Mouse (Mus musculus): ENCODE results near the gene Rfxap. TPM values are rescaled to one million over a fixed set of nuclear protein-coding genes. Genes with fewer than 3 reads are reported as not detected.
"Not testable (repeated sequence)": the region's sequence is repeated elsewhere in the genome, so short reads cannot be mapped to it uniquely, and the experiment has no call there.

Gene Rfxap
- polyA plus RNA-seq, 1 experiment from 2014 or later, result 45.4 TPM

DNA sequence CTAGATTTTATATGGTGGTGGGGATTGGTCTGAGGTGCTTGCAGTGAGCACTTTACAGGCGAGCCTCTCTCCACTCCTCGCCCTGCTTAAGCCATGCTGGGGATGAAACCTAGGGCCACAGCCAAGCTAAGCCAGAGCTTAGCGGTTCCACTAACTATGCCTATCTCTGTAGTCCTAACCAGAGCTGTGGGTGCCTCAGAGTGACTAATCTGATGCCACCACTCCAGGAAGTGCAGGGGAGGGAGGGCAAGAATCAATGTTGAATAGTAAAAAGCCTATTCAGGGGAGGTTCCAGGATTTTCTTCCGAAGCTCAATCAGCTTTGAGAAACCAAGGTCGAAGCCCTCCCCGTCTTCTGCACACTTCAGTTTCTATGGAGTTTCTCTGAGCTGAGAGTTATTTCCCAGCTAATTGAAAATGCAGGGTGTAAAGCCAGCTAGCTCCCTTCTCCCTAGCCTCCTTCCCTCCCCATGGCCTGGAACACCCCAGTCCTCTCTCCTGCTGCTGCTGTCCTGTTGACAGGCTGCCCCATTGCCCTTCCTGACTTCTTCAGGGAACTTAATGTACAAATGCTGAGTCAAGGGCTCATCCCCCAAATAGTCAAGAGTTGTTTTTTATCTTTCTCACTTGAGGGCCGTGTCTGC lies 31.5 kb downstream of the Rfxap start:
- Histone ChIP-seq H3K9me3 (ENCODE audit: control insufficient read depth, low read length) (0 out of 2 replicates have a peak, but pooled peaks cover 4% of the 10 kb centered on the region), H3K36me3 (ENCODE audit: control insufficient read depth, insufficient read depth, low read length) (no peaks in the 10 kb centered on the region), H3K4me3 (replicated peaks; ENCODE audit: low read depth, low read length) (no peak overlapping the region), H3K27ac (replicated peaks; ENCODE audit: low read depth, low read length) (no peak overlapping the region), H3K9ac (replicated peaks; ENCODE audit: low read length) (no peak overlapping the region), H3K4me2 (ENCODE audit: low read length) (no peak overlapping the region), H3K27me3 (ENCODE audit: control insufficient read depth, insufficient read depth, low read length) (no peaks in the 10 kb centered on the region), H3K4me1 (ENCODE audit: control insufficient read depth, insufficient read depth, low read length) (no peaks in the 10 kb centered on the region)
- no peak for DNase-seq
- WGBS, result 63% methylated on average over 7 of the region's 7 CpGs
- ATAC-seq (ENCODE audit: low FRiP score, low TSS enrichment), result no peak

DNA sequence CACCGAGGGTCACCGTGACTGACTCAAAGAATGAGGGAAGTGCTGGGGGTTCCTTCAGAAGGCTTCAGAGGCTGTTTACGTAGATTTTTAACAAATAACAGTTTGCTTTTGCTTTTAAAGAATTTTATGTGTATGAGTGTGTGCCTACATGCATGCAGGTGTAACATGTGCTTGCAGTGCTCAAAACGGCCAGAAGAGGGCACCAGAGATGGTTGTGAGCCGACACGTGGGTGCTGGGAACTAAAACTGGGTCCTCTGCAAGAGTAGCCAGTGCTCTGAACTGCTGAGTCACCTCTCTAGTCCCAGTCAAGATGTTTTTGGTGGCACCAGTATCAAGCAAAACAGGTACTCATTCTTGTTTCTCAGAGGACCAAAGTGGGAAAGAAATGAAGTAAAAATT lies 34.0 kb downstream of the Rfxap start:
- ATAC-seq (ENCODE audit: low FRiP score, low TSS enrichment), result no peak
- Histone ChIP-seq H3K27ac (replicated peaks; ENCODE audit: low read depth, low read length) (no peak overlapping the region), H3K9me3 (ENCODE audit: control insufficient read depth, low read length) (0 out of 2 replicates have a peak, but pooled peaks cover 4% of the 10 kb centered on the region), H3K4me2 (ENCODE audit: low read length) (no peak overlapping the region), H3K4me3 (replicated peaks; ENCODE audit: low read depth, low read length) (no peak overlapping the region), H3K9ac (replicated peaks; ENCODE audit: low read length) (no peak overlapping the region), H3K36me3 (ENCODE audit: control insufficient read depth, insufficient read depth, low read length) (no peaks in the 10 kb centered on the region), H3K4me1 (ENCODE audit: control insufficient read depth, insufficient read depth, low read length) (no peaks in the 10 kb centered on the region), H3K27me3 (ENCODE audit: control insufficient read depth, insufficient read depth, low read length) (no peaks in the 10 kb centered on the region)
- no peak for DNase-seq
- WGBS, result 86% methylated on average over 6 of the region's 6 CpGs

DNA sequence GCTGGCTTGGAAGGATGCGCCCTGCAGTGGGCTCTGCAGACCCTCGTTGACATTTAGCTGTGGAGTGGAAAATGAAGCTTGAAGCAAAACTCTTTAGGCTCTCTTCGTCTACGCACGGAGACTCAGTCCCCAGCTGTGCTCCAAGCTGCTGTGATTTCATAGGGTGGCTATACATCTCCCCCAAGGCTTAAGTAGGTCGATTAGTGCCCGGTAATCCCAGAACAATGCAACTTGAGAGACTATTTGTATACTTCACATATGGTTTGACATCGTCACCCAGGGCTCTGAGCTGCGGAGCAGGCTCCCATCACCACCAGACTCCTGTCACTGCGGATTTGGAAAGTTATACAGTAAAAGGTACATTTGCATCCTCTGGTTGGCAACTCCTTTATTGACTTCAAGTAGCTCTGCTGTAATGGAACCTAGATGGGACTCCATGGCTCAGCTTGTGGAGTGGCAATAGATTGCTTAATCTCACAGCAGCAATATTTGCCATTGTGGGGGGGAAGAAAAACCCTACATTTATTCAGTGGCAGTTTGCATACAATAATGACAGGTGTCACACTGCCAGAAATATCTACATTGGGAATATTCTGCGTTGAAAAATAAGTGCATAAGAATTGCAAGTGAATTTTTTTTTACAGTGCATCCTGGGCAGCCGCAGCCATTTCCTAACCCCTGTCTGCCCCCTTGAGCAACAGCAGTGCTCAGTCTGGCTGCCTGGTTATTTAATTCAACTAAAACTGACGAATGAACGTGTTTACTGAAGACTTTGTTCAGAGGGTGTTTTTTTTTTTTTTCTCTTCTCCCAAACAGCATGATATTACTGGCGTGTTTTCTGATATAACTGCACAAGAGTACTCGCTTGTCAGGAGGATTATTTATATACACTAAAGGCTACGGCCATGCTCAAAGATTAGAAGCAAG lies 38.0 kb downstream of the Rfxap start:
- Histone ChIP-seq H3K4me3 (replicated peaks; ENCODE audit: low read depth, low read length) (no peak overlapping the region), H3K4me1 (ENCODE audit: control insufficient read depth, insufficient read depth, low read length) (no peaks in the 10 kb centered on the region), H3K27me3 (ENCODE audit: control insufficient read depth, insufficient read depth, low read length) (no peaks in the 10 kb centered on the region), H3K36me3 (ENCODE audit: control insufficient read depth, insufficient read depth, low read length) (no peaks in the 10 kb centered on the region), H3K9ac (replicated peaks; ENCODE audit: low read length) (no peak overlapping the region), H3K27ac (replicated peaks; ENCODE audit: low read depth, low read length) (no peak overlapping the region), H3K9me3 (ENCODE audit: control insufficient read depth, low read length) (0 out of 2 replicates have a peak, but pooled peaks cover 4% of the 10 kb centered on the region), H3K4me2 (ENCODE audit: low read length) (0 out of 2 replicates have a peak overlapping the region, but pooled peaks have one; percentile 8)
- DNase-seq (no peak), ATAC-seq (ENCODE audit: low FRiP score, low TSS enrichment) (no peak)
- WGBS, result 57% methylated on average over 17 of the region's 17 CpGs

DNA sequence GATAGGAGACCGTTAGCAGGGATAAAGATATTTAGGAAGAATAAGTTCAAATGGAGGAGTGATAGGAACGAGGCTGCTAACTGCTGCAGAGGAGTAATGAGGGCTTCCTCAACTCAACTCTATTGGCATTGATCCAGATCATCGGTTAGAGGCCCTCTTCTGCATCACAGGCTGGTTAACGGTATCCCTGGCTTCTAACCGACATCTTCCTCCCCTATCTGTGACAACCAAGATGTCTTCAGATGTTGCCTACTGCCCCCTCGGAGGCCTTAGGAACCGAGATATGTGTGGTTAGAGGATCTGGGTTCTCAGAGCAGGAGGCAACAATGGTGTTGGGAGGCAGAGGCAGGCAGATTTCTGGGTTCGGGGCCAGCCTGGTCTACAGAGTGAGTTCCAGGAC lies 39.0 kb downstream of the Rfxap start:
- Histone ChIP-seq H3K4me2 (ENCODE audit: low read length) (no peak overlapping the region), H3K27ac (replicated peaks; ENCODE audit: low read depth, low read length) (no peak overlapping the region), H3K36me3 (ENCODE audit: control insufficient read depth, insufficient read depth, low read length) (no peaks in the 10 kb centered on the region), H3K27me3 (ENCODE audit: control insufficient read depth, insufficient read depth, low read length) (no peaks in the 10 kb centered on the region), H3K9me3 (ENCODE audit: control insufficient read depth, low read length) (0 out of 2 replicates have a peak, but pooled peaks cover under 1% of the 10 kb centered on the region), H3K9ac (replicated peaks; ENCODE audit: low read length) (no peak overlapping the region), H3K4me1 (ENCODE audit: control insufficient read depth, insufficient read depth, low read length) (no peaks in the 10 kb centered on the region), H3K4me3 (replicated peaks; ENCODE audit: low read depth, low read length) (no peak overlapping the region)
- WGBS, result 94% methylated on average over 8 of the region's 8 CpGs
- DNase-seq (no peak), ATAC-seq (ENCODE audit: low FRiP score, low TSS enrichment) (no peak)

GRCm38 (mm10) chr3:54766811-54767210 lies 40.8 kb downstream of the Rfxap start:
- H3K36me3 ChIP-seq (ENCODE audit: control insufficient read depth, insufficient read depth, low read length), result no peaks in the 10 kb centered on the region
- H3K4me3 ChIP-seq (replicated peaks; ENCODE audit: low read depth, low read length), result no peak overlapping the region
- no peak overlapping the region for H3K27ac ChIP-seq (replicated peaks; ENCODE audit: low read depth, low read length)
- WGBS, result 88% methylated on average over 5 of the region's 5 CpGs
- H3K4me1 ChIP-seq (ENCODE audit: control insufficient read depth, insufficient read depth, low read length), result no peaks in the 10 kb centered on the region
- H3K4me2 ChIP-seq (ENCODE audit: low read length), result no peak overlapping the region
- DNase-seq (no peak), ATAC-seq (ENCODE audit: low FRiP score, low TSS enrichment) (no peak)
- H3K27me3 ChIP-seq (ENCODE audit: control insufficient read depth, insufficient read depth, low read length), result no peaks in the 10 kb centered on the region
- no peak overlapping the region for H3K9ac ChIP-seq (replicated peaks; ENCODE audit: low read length)
- H3K9me3 ChIP-seq (ENCODE audit: control insufficient read depth, low read length), result no peaks in the 10 kb centered on the region

DNA sequence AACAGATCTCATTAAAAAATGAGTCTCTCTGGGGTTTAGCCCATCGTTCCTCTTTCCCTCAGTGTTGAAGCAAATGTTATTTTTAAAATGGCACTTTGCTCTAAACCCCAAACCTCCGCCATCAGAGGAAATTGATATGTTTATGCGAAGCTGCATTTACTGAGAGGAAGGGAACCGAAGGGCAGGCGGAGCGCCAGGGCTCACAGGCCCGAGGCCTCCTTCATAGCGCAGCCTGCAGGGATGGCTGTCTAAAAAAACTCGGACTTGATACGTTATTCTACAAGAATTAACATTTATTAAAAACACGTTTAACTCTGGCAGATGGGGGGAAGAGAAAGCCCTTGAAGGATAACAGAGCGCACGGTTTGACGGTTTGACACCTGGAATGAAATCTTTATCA lies 41.6 kb downstream of the Rfxap start:
- no peak for DNase-seq
- H3K4me2 ChIP-seq (ENCODE audit: low read length), result no peak overlapping the region
- no peak overlapping the region for H3K9ac ChIP-seq (replicated peaks; ENCODE audit: low read length)
- no peaks in the 10 kb centered on the region for H3K4me1 ChIP-seq (ENCODE audit: control insufficient read depth, insufficient read depth, low read length)
- WGBS, result 79% methylated on average over 14 of the region's 14 CpGs
- no peaks in the 10 kb centered on the region for H3K36me3 ChIP-seq (ENCODE audit: control insufficient read depth, insufficient read depth, low read length)
- H3K9me3 ChIP-seq (ENCODE audit: control insufficient read depth, low read length), result no peaks in the 10 kb centered on the region
- no peaks in the 10 kb centered on the region for H3K27me3 ChIP-seq (ENCODE audit: control insufficient read depth, insufficient read depth, low read length)
- no peak overlapping the region for H3K27ac ChIP-seq (replicated peaks; ENCODE audit: low read depth, low read length)
- no peak overlapping the region for H3K4me3 ChIP-seq (replicated peaks; ENCODE audit: low read depth, low read length)
- ATAC-seq (ENCODE audit: low FRiP score, low TSS enrichment), result no peak

GRCm38 (mm10) chr3:54765521-54765920 lies 42.1 kb downstream of the Rfxap start:
- H3K9ac ChIP-seq (replicated peaks; ENCODE audit: low read length); DNase-seq; H3K4me2 ChIP-seq (ENCODE audit: low read length); H3K27ac ChIP-seq (replicated peaks; ENCODE audit: low read depth, low read length); H3K27me3 ChIP-seq (ENCODE audit: control insufficient read depth, insufficient read depth, low read length); ATAC-seq (ENCODE audit: low FRiP score, low TSS enrichment); H3K4me3 ChIP-seq (replicated peaks; ENCODE audit: low read depth, low read length); H3K9me3 ChIP-seq (ENCODE audit: control insufficient read depth, low read length); H3K36me3 ChIP-seq (ENCODE audit: control insufficient read depth, insufficient read depth, low read length); H3K4me1 ChIP-seq (ENCODE audit: control insufficient read depth, insufficient read depth, low read length): not testable (repeated sequence)
- WGBS, result 89% methylated on average over 6 of the region's 6 CpGs

DNA sequence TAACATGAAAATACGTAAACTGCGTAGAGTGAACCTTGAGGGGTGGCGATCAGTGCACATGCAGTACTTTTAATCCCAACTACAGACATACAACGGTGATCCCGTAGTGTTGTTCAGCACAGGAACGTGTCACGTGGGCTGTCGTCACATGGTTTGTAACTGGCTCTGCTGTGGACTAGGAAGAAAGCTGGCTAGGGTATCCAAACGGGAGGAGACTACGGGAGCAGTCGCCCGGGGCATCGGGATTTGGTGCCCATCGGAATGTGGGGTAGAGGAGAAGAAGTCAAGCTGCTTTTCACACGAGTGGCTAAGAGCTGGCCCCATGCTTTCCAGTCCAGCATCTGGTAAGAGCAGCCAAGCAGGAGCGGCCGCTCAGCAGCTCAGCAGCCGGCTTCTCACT lies 43.2 kb downstream of the Rfxap start:
- Histone ChIP-seq H3K4me3 (replicated peaks; ENCODE audit: low read depth, low read length) (peak overlapping the region; percentile 19; the same call in 1 of the 2 replicates), H3K9ac (replicated peaks; ENCODE audit: low read length) (no peak overlapping the region; the same call in 1 of the 2 replicates), H3K36me3 (ENCODE audit: control insufficient read depth, insufficient read depth, low read length) (no peaks in the 10 kb centered on the region), H3K27me3 (ENCODE audit: control insufficient read depth, insufficient read depth, low read length) (no peaks in the 10 kb centered on the region), H3K27ac (replicated peaks; ENCODE audit: low read depth, low read length) (no peak overlapping the region), H3K9me3 (ENCODE audit: control insufficient read depth, low read length) (no peaks in the 10 kb centered on the region), H3K4me2 (ENCODE audit: low read length) (peak overlapping the region; percentile 36), H3K4me1 (ENCODE audit: control insufficient read depth, insufficient read depth, low read length) (no peaks in the 10 kb centered on the region)
- 55% methylated on average over 18 of the region's 18 CpGs for WGBS
- ATAC-seq (ENCODE audit: low FRiP score, low TSS enrichment) (peak; percentile 48; the same call in 1 of the 2 replicates), DNase-seq (peak; percentile 53)
